Mouse (Mus musculus) frontal cortex, adult 2 months (tissue): Measurements from ENCODE around the gene Olfr513. TPM values are rescaled to one million over a fixed set of nuclear protein-coding genes. Genes with fewer than 3 reads are reported as not detected.

Experiments used
- DNase-seq, 2 experiments: peaks; one replicate each; pipeline ENCODE4 v3.0.0; 2022; ENCODE audit warnings: low spot score in 1 of 2; ENCODE audit errors: extremely low spot score in 1 of 2
- polyA plus RNA-seq: library from polyadenylated mRNA; depleted of rRNA; stranded (reverse); fragments of >200 nt; gene quantifications from 2 replicates; pipeline ENCODE4 v1.2.3, GENCODE M21; 2012; rRNA removed

Gene Olfr513
- not detected in 2 replicates for polyA plus RNA-seq

- DNase-seq: no peak
Observed at GRCm38 (mm10) chr7:108750673-108751072, at the start of gene Olfr513. Gene Olfr513, plus strand, starts transcription at chr7:108750973.

GRCm38 (mm10) chr7:108713020-108713419, 37.8 kb upstream of the Olfr513 start, which contains the start of gene Olfr512:
Gene Olfr512, plus strand, starts transcription at chr7:108713320.
- no peak for DNase-seq

- no peak for DNase-seq
Observed at GRCm38 (mm10) chr7:108760411-108760810, 9.6 kb downstream of the Olfr513 start.

- no peak for DNase-seq
Observed at GRCm38 (mm10) chr7:108797205-108797933, 46.6 kb downstream of the Olfr513 start.

Other genes with a start within 250 kb of the Olfr513 start
- 0.13 TPM in 1 of 2 replicates, not detected in the other for gene Olfr502, start 225.9 kb upstream of the Olfr513 start, polyA plus RNA-seq
- not detected in 2 replicates for gene Olfr503, start 206.4 kb upstream of the Olfr513 start, polyA plus RNA-seq
- gene Olfr504, start 185.2 kb upstream of the Olfr513 start, polyA plus RNA-seq: not detected in 2 replicates
- gene Olfr506, start 140.2 kb upstream of the Olfr513 start, polyA plus RNA-seq: not detected in 2 replicates
- gene Olfr507, start 129.2 kb upstream of the Olfr513 start, polyA plus RNA-seq: not detected in 2 replicates
- not detected in 2 replicates for gene Olfr508, start 121.0 kb upstream of the Olfr513 start, polyA plus RNA-seq
- 0.08 TPM in 1 of 2 replicates, not detected in the other for gene Olfr509, start 99.1 kb upstream of the Olfr513 start, polyA plus RNA-seq
- 0.10 TPM in 1 of 2 replicates, not detected in the other for gene Olfr510, start 84.6 kb upstream of the Olfr513 start, polyA plus RNA-seq
- gene Olfr512, start 37.7 kb upstream of the Olfr513 start, polyA plus RNA-seq: not detected in 2 replicates
- not detected in 2 replicates for gene Olfr514, start 75.0 kb downstream of the Olfr513 start, polyA plus RNA-seq
- gene Olfr516, start 99.6 kb downstream of the Olfr513 start, polyA plus RNA-seq: not detected in 2 replicates
- gene Olfr517, start 121.4 kb downstream of the Olfr513 start, polyA plus RNA-seq: not detected in 2 replicates
- gene Olfr518, start 134.0 kb downstream of the Olfr513 start, polyA plus RNA-seq: not detected in 2 replicates
- gene Olfr519, start 143.4 kb downstream of the Olfr513 start, polyA plus RNA-seq: not detected in 2 replicates
- gene Nlrp10, start 179.2 kb downstream of the Olfr513 start, polyA plus RNA-seq: 0.66 and 0.71 TPM in 2 replicates
- 104 and 113 TPM in 2 replicates for gene Eif3f, start 183.4 kb downstream of the Olfr513 start, polyA plus RNA-seq
- gene Tub, start 199.4 kb downstream of the Olfr513 start, polyA plus RNA-seq: 111 and 132 TPM in 2 replicates